Mouse (Mus musculus) limb, embryonic 11.5 days (tissue): ENCODE results near the gene Gmeb1. TPM values are rescaled to one million over a fixed set of nuclear protein-coding genes. Genes with fewer than 3 reads are reported as not detected.
"Not testable (repeated sequence)": the region's sequence is repeated elsewhere in the genome, so short reads cannot be mapped to it uniquely, and the experiment has no call there.

ENCODE experiments used
- ATAC-seq: fragments of 200-750 bp; cut with Nextera tagmentation; 2 replicates; pipeline ENCODE4 v1.8.0; 2017; ENCODE audit warnings: low read depth; ENCODE audit not compliant: insufficient number of reproducible peaks, low FRiP score, low TSS enrichment
- DNase-seq: peaks from one replicate; pipeline ENCODE4 v3.0.0-alpha.2; 2015; ENCODE audit warnings: low spot score
- H3K27ac ChIP-seq: fragments of 300-500 bp; sonication (generic); replicated peaks from 2 replicates; pipeline ENCODE4 v1.5.1; 2014; ENCODE audit warnings: low read depth, mild to moderate bottlenecking, low read length
- H3K27me3 ChIP-seq: fragments of 300-500 bp; sonication (generic); 2 replicates; pipeline ENCODE4 v1.6.1; 2014; ENCODE audit warnings: mild to moderate bottlenecking, low read length, mixed read lengths; ENCODE audit not compliant: control insufficient read depth, insufficient read depth
- H3K36me3 ChIP-seq: fragments of 300-500 bp; sonication (generic); 2 replicates; pipeline ENCODE4 v1.6.1; 2014; ENCODE audit warnings: mild to moderate bottlenecking, low read length, moderate library complexity, mixed read lengths; ENCODE audit not compliant: control insufficient read depth, insufficient read depth
- H3K4me1 ChIP-seq: fragments of 300-500 bp; sonication (generic); 2 replicates; pipeline ENCODE4 v1.6.1; 2014; ENCODE audit warnings: low read length, mixed read lengths; ENCODE audit not compliant: control insufficient read depth, insufficient read depth
- H3K4me2 ChIP-seq: fragments of 300-500 bp; sonication (generic); 2 replicates; pipeline ENCODE4 v1.6.1; 2014; ENCODE audit warnings: low read depth, mild to moderate bottlenecking, moderate library complexity; ENCODE audit not compliant: severe bottlenecking
- H3K4me3 ChIP-seq: fragments of 300-500 bp; sonication (generic); 2 replicates; pipeline ENCODE4 v1.5.1; 2014; ENCODE audit warnings: low read depth, low read length
- H3K9ac ChIP-seq: fragments of 300-500 bp; sonication (generic); 2 replicates; pipeline ENCODE4 v1.6.1; 2014; ENCODE audit warnings: mild to moderate bottlenecking, low read length
- H3K9me3 ChIP-seq: fragments of 300-500 bp; sonication (generic); 2 replicates; pipeline ENCODE4 v1.6.1; 2016; ENCODE audit warnings: low read length; ENCODE audit not compliant: control insufficient read depth
- WGBS: fragments of 180-500 bp; shearing (Covaris S2); extraction: QIAGEN DNeasy Blood & Tissue Kit; methylation state at CpG from one replicate; pipeline ENCODE4 v1.1.7; 2014; 5-methylcytosine and 5-hydroxymethylcytosine counted together
- polyA plus RNA-seq: library from polyadenylated mRNA; unstranded; fragments of >200 nt; fragmentation: Nextera tagmentation; extraction: Ambion mirVana; gene quantifications from 2 replicates; pipeline ENCODE4 v1.2.1, GENCODE M21; 2014

Gene Gmeb1
- polyA plus RNA-seq, 1 experiment from 2014 or later, result 43.9 TPM

DNA sequence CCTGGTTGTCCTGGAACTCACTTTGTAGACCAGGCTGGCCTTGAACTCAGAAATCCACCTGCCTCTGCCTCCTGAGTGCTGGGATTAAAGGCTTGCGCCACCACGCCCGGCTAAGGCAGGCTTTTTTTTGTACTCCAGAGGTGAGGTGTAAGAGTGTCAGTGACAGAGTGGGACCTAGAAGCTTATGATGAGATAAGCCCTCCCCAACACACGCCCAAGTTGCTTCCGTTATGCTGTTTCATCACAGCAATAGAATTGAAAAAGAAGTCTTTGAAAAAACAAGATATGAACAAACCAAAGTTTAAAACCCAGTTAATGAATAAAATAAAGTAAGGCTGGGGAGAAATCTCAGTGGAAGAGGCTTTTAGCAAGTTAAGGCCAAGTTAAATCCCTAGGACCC is 31.0 kb downstream of the Gmeb1 start:
- no peaks in the 10 kb centered on the region for H3K4me1 ChIP-seq
- DNase-seq (no peak), ATAC-seq (no peak)
- no peak overlapping the region for H3K4me3 ChIP-seq
- H3K9ac ChIP-seq, result no peak overlapping the region
- no peak overlapping the region for H3K4me2 ChIP-seq
- H3K36me3 ChIP-seq, result peaks cover 34% of the 10 kb centered on the region
- H3K27ac ChIP-seq, result no peak overlapping the region
- WGBS, result 90% methylated on average over 5 of the region's 5 CpGs
- H3K9me3 ChIP-seq, result no peaks in the 10 kb centered on the region
- H3K27me3 ChIP-seq, result no peaks in the 10 kb centered on the region

GRCm38 (mm10) chr4:132222001-132222400 is 39.4 kb downstream of the Gmeb1 start:
- peaks cover 17% of the 10 kb centered on the region; the same call in 1 of the 2 replicates for H3K36me3 ChIP-seq
- 90% methylated on average over 5 of the region's 5 CpGs for whole genome bisulfite sequencing
- H3K9me3 ChIP-seq, ATAC-seq, H3K27me3 ChIP-seq, H3K4me1 ChIP-seq, H3K4me3 ChIP-seq, H3K27ac ChIP-seq, DNase-seq, H3K4me2 ChIP-seq, H3K9ac ChIP-seq: not testable (repeated sequence)

- 74% methylated on average over 6 of the region's 6 CpGs for WGBS
- H3K27ac ChIP-seq, H3K4me2 ChIP-seq, H3K4me1 ChIP-seq, DNase-seq, H3K4me3 ChIP-seq, H3K36me3 ChIP-seq, H3K9me3 ChIP-seq, H3K9ac ChIP-seq, ATAC-seq, H3K27me3 ChIP-seq: not testable (repeated sequence)
Observed at GRCm38 (mm10) chr4:132218439-132218838, 43.0 kb downstream of the Gmeb1 start.

- Histone ChIP-seq H3K36me3 (no peaks in the 10 kb centered on the region), H3K27ac (no peak overlapping the region), H3K9ac (no peak overlapping the region), H3K4me1 (no peaks in the 10 kb centered on the region), H3K9me3 (no peaks in the 10 kb centered on the region), H3K27me3 (no peaks in the 10 kb centered on the region), H3K4me2 (no peak overlapping the region), H3K4me3 (no peak overlapping the region)
- DNase-seq (no peak), ATAC-seq (no peak)
- 89% methylated on average over 2 of the region's 2 CpGs for WGBS
Observed at GRCm38 (mm10) chr4:132217781-132218180, 43.6 kb downstream of the Gmeb1 start.

- no peak overlapping the region for H3K27ac ChIP-seq
- H3K36me3 ChIP-seq, result no peaks in the 10 kb centered on the region
- H3K27me3 ChIP-seq, result no peaks in the 10 kb centered on the region
- DNase-seq (no peak), ATAC-seq (no peak)
- no peak overlapping the region for H3K4me2 ChIP-seq
- 85% methylated on average over 1 of the region's 1 CpGs for WGBS
- no peaks in the 10 kb centered on the region for H3K9me3 ChIP-seq
- no peaks in the 10 kb centered on the region for H3K4me1 ChIP-seq
- H3K4me3 ChIP-seq, result no peak overlapping the region
- H3K9ac ChIP-seq, result no peak overlapping the region
Observed at GRCm38 (mm10) chr4:132216602-132217001, 44.8 kb downstream of the Gmeb1 start.

- DNase-seq (no peak), ATAC-seq (no peak)
- H3K36me3 ChIP-seq, result no peaks in the 10 kb centered on the region; the same call in 1 of the 2 replicates
- no peaks in the 10 kb centered on the region for H3K27me3 ChIP-seq
- no peak overlapping the region for H3K4me3 ChIP-seq
- 70% methylated on average over 4 of the region's 4 CpGs for WGBS
- H3K4me1 ChIP-seq, result peaks cover 7% of the 10 kb centered on the region
- H3K9me3 ChIP-seq, result no peaks in the 10 kb centered on the region
- H3K9ac ChIP-seq, result no peak overlapping the region
- H3K4me2 ChIP-seq, result no peak overlapping the region
- no peak overlapping the region for H3K27ac ChIP-seq
Observed at GRCm38 (mm10) chr4:132214847-132215246, 46.6 kb downstream of the Gmeb1 start.

DNA sequence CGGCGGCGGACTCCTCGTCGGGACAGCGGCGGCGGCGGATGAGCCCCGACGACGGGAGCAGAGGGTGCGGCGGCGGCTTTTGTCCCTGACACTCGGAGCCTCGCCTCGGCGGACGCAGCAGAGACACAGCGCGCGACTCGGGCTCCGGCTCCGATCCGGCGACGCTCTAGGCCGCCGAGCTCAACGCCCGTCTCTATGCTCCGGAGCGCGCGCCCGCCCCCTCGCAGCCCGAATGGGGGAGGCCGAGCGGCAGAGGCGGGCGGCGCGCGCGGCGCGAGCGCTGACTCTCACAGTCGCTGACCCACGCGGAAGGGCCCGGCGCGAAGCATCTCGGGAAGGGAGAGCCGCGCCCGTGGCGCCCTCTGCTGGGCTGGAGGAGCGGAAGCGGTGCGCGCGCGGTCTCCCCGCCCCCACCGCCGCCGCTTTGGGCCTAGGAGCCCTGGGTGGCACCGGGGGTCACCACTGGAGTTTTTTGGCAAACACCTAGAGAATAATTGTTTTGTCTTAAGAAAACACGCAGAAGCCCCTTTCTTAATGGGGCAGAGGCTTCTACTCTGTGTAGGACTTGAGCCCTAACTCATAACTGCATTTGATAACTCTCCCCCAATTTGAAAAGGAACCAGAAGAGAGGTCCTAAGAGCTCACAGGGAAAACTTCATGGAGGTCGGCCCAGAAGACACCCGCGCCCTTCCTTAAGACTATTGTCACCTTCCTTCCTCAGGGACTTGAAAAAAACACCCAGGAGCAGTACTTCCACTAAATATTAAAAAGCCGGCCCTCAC is 49.3 kb downstream of the Gmeb1 start, which contains the start of gene Ythdf2:
Gene Ythdf2 (minus strand): TSS at position 351 of the 782 bp plus-strand sequence.
- H3K27me3 ChIP-seq, result no peaks in the 10 kb centered on the region
- H3K4me3 ChIP-seq, result peak within 1 kb of the TSS; percentile 100
- H3K9me3 ChIP-seq, result no peaks in the 10 kb centered on the region
- H3K9ac ChIP-seq, result peak within 1 kb of the TSS; percentile 100
- peaks cover 10% of the 10 kb centered on the region for H3K36me3 ChIP-seq
- DNase-seq (peak; percentile 99), ATAC-seq (peak; percentile 95)
- peak within 1 kb of the TSS; percentile 87 for H3K27ac ChIP-seq
- peak within 1 kb of the TSS; percentile 89 for H3K4me2 ChIP-seq
- WGBS, result 2% methylated on average over 76 of the region's 78 CpGs
- peaks cover 7% of the 10 kb centered on the region for H3K4me1 ChIP-seq

- H3K36me3 ChIP-seq, result peaks cover 10% of the 10 kb centered on the region
- DNase-seq, result peak; percentile 56
- peak overlapping the region; percentile 89 for H3K4me2 ChIP-seq
- peak overlapping the region; percentile 100 for H3K4me3 ChIP-seq
- ATAC-seq, result peak; percentile 71
- peak overlapping the region; percentile 87 for H3K27ac ChIP-seq
- no peaks in the 10 kb centered on the region for H3K27me3 ChIP-seq
- under 1% methylated on average over 88 of the region's 89 CpGs for WGBS
- peak overlapping the region; percentile 100 for H3K9ac ChIP-seq
- H3K9me3 ChIP-seq, result no peaks in the 10 kb centered on the region
- H3K4me1 ChIP-seq, result peaks cover 7% of the 10 kb centered on the region
Observed at GRCm38 (mm10) chr4:132211091-132211942, 50.1 kb downstream of the Gmeb1 start.
